Mouse (Mus musculus) forebrain, embryonic 16.5 days (tissue): ENCODE results near the gene Slc12a3. TPM values are rescaled to one million over a fixed set of nuclear protein-coding genes. Genes with fewer than 3 reads are reported as not detected.

Experiments
- ATAC-seq: fragments of 200-750 bp; cut with Nextera tagmentation; 2 replicates; pipeline ENCODE4 v1.8.0; 2017; ENCODE audit warnings: mild to moderate bottlenecking, moderate library complexity
- H3K27ac ChIP-seq: fragments of 300-500 bp; sonication (generic); 2 replicates; pipeline ENCODE4 v1.5.1; 2014; ENCODE audit warnings: low read length, control low read depth
- H3K27me3 ChIP-seq: fragments of 300-500 bp; sonication (generic); replicated peaks from 2 replicates; pipeline ENCODE4 v1.6.1; 2014; ENCODE audit warnings: low read length; ENCODE audit not compliant: control insufficient read depth, insufficient read depth
- H3K36me3 ChIP-seq: fragments of 300-500 bp; sonication (generic); 2 replicates; pipeline ENCODE4 v1.6.1; 2014; ENCODE audit not compliant: control insufficient read depth, insufficient read depth
- H3K4me1 ChIP-seq: fragments of 300-500 bp; sonication (generic); replicated peaks from 2 replicates; pipeline ENCODE4 v1.6.1; 2014; ENCODE audit warnings: low read length; ENCODE audit not compliant: control insufficient read depth, insufficient read depth
- H3K4me2 ChIP-seq: fragments of 300-500 bp; sonication (generic); 2 replicates; pipeline ENCODE4 v1.6.1; 2014; ENCODE audit warnings: mild to moderate bottlenecking, low read length, control low read depth
- H3K4me3 ChIP-seq: fragments of 300-500 bp; sonication (generic); replicated peaks from 2 replicates; pipeline ENCODE4 v1.5.1; 2014; ENCODE audit warnings: mild to moderate bottlenecking, low read length, control low read depth
- H3K9ac ChIP-seq: fragments of 300-500 bp; sonication (generic); replicated peaks from 2 replicates; pipeline ENCODE4 v1.6.1; 2014; ENCODE audit warnings: low read depth, low read length, control low read depth
- H3K9me3 ChIP-seq: fragments of 300-500 bp; sonication (generic); 2 replicates; pipeline ENCODE4 v1.6.1; 2016; ENCODE audit warnings: low read length; ENCODE audit not compliant: control insufficient read depth
- WGBS: fragments of 180-500 bp; shearing (Covaris S2); extraction: QIAGEN DNeasy Blood & Tissue Kit; methylation state at CpG from one replicate; pipeline ENCODE4 v1.1.7; 2014; 5-methylcytosine and 5-hydroxymethylcytosine counted together
- polyA plus RNA-seq: library from polyadenylated mRNA; unstranded; fragments of >200 nt; fragmentation: Nextera tagmentation; extraction: Ambion mirVana; gene quantifications from 2 replicates; pipeline ENCODE4 v1.2.1, GENCODE M21; 2015

Gene Slc12a3
- polyA plus RNA-seq, 1 experiment from 2014 or later: 0.10 TPM

DNA sequence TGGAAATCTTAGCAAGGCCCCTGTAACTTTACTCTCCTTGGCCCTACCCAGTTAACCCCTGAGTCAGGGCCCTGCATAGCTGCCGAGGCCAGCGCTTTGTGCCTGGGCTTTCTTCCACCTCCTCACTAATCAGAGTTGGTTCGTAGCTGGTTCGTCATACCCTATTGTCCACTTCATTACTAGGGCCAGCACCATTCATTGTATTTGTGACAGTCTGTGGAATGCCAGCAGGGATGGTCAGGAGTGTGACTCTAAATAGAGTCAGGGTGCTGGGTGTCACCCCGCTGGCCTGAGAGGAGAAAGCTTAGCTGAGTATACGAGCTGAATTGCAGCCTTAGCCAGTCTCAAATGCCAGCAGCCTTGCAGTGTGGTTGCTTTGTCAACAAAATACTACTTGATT is 31.9 kb upstream of the Slc12a3 start:
- Histone ChIP-seq H3K9me3 (no peaks in the 10 kb centered on the region), H3K27ac (no peak overlapping the region), H3K9ac (no peak overlapping the region), H3K4me1 (peaks cover under 1% of the 10 kb centered on the region; the same call in 1 of the 2 replicates), H3K27me3 (no peaks in the 10 kb centered on the region), H3K4me3 (no peak overlapping the region), H3K4me2 (no peak overlapping the region), H3K36me3 (0 out of 2 replicates have a peak, but pooled peaks cover 3% of the 10 kb centered on the region)
- WGBS: 41% methylated on average over 6 of the region's 6 CpGs
- ATAC-seq: no peak

DNA sequence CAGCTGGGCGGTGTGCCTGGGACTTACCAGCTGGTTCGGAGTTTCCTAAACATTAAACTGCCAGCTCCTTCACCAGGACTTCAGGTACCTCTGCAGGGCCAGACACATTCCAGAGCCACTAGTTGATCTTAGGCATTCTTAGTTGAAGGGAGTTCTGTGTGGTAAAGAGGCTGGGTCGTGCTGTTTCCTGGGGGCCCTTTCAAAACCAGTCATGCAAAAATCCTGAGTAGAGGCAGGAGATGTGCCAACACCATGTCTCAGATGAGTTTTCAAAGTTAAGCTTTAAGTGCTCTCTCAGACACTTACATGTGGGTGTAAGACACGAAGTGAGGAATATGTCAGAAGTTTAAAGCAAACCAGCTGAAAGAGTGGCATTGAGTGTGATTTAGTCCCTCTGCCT is 28.2 kb upstream of the Slc12a3 start:
- Histone ChIP-seq H3K27ac (no peak overlapping the region), H3K27me3 (no peaks in the 10 kb centered on the region), H3K36me3 (peaks cover 13% of the 10 kb centered on the region), H3K4me3 (no peak overlapping the region), H3K4me2 (no peak overlapping the region), H3K9ac (no peak overlapping the region), H3K9me3 (no peaks in the 10 kb centered on the region), H3K4me1 (no peaks in the 10 kb centered on the region)
- WGBS: 59% methylated on average over 4 of the region's 4 CpGs
- no peak for ATAC-seq

DNA sequence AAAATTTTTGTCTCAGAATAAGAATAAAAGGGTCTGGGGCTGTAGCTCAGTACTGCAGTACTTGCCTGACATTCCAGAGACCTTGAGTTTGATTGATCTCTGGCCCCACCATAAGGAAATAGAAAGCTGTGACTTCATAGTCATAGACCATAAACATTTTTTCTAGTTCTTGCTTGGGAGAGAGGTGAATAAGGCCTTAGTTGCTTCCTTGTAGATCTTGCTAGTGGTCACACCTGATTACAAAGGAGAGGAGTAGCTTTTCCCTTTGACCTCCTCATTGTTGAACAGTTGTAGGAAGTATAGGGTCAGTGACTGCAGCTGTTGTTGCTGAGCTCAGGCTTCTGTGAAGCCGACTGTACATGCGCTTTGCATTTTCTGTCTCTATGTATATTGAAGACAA is 24.6 kb upstream of the Slc12a3 start:
- no peaks in the 10 kb centered on the region for H3K27me3 ChIP-seq
- H3K4me3 ChIP-seq: no peak overlapping the region
- H3K9ac ChIP-seq: no peak overlapping the region
- no peak overlapping the region for H3K27ac ChIP-seq
- no peaks in the 10 kb centered on the region for H3K9me3 ChIP-seq
- no peak overlapping the region for H3K4me2 ChIP-seq
- WGBS: 95% methylated on average over 2 of the region's 2 CpGs
- ATAC-seq: no peak
- no peaks in the 10 kb centered on the region for H3K4me1 ChIP-seq
- peaks cover 32% of the 10 kb centered on the region for H3K36me3 ChIP-seq

DNA sequence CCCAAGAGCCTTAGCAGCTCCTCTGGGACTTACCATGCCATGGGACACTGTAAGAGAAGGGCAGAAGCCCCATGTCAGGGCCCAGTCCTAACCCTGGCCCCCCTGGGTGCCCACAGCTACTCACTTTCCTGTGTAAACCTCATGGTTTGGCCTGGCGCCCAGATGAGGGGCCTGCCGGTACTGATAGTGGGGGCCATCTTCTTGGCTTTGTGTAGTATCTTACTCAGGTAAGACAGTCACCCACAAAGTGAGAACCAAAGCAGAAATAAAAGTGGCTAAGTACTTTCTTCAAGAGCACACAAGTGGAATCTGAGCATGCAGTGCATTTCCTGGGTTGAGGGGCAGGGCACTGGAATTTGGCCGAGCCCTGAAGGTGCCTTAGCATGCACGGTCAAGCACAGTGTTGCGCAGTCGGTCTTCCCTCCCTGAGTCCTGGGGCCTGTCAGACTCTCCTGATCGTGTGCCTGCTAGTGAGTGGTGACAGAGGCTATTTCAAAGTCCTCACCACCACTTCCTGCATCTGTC is 21.9 kb upstream of the Slc12a3 start:
- ATAC-seq: no peak
- H3K36me3 ChIP-seq: peaks cover 36% of the 10 kb centered on the region
- no peaks in the 10 kb centered on the region for H3K27me3 ChIP-seq
- no peak overlapping the region for H3K9ac ChIP-seq
- no peaks in the 10 kb centered on the region for H3K4me1 ChIP-seq
- H3K4me3 ChIP-seq: no peak overlapping the region
- H3K27ac ChIP-seq: no peak overlapping the region
- 85% methylated on average over 7 of the region's 7 CpGs for WGBS
- no peak overlapping the region for H3K4me2 ChIP-seq
- no peaks in the 10 kb centered on the region for H3K9me3 ChIP-seq

DNA sequence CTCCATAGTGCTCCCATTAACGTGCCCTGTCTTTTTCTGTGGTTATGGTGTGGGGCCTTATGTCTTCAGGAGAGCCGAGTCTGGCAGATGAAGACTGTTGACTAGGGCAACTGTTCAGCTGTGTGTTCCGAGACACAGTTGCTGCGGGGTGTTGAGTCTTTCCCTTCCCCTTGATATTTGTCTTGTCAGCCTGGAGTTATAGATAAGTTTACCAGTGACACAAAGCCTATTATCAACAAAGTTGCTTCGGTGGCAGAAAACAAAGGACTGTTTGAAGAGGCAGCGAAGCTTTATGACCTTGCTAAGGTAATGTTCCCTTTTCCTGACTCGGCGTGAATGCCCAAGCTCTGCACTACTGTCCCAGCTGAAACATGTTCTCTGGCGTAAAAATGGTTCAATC is 21.3 kb upstream of the Slc12a3 start:
- Histone ChIP-seq H3K9me3 (no peaks in the 10 kb centered on the region), H3K4me1 (no peaks in the 10 kb centered on the region), H3K4me3 (no peak overlapping the region), H3K27me3 (no peaks in the 10 kb centered on the region), H3K27ac (no peak overlapping the region), H3K9ac (no peak overlapping the region), H3K4me2 (no peak overlapping the region), H3K36me3 (peaks cover 32% of the 10 kb centered on the region)
- ATAC-seq: no peak
- 95% methylated on average over 9 of the region's 9 CpGs for WGBS

DNA sequence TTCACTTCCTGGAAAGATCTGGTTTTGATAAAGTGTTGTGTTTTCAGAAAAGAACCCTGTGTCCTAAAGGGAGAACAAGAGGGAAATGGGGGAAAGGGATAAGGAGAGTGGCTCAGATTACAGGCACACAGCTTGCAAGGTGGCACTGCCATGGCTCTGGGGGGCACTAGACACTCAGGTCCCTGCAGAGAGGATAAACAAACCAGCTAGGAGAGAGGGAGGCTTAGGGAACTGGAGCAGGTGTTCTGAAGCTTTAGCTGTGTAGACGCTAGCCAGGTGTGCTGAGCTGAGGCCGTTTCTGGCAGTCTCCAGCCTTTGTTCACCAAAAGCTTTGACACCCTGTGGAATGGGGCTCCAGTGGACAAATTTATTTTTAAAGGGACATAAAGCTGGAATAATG is 14.9 kb upstream of the Slc12a3 start:
- Histone ChIP-seq H3K4me3 (no peak overlapping the region), H3K4me1 (no peaks in the 10 kb centered on the region), H3K27me3 (no peaks in the 10 kb centered on the region), H3K4me2 (no peak overlapping the region), H3K36me3 (peaks cover 7% of the 10 kb centered on the region), H3K9me3 (no peaks in the 10 kb centered on the region), H3K9ac (no peak overlapping the region), H3K27ac (no peak overlapping the region)
- WGBS: 81% methylated on average over 2 of the region's 2 CpGs
- no peak for ATAC-seq

DNA sequence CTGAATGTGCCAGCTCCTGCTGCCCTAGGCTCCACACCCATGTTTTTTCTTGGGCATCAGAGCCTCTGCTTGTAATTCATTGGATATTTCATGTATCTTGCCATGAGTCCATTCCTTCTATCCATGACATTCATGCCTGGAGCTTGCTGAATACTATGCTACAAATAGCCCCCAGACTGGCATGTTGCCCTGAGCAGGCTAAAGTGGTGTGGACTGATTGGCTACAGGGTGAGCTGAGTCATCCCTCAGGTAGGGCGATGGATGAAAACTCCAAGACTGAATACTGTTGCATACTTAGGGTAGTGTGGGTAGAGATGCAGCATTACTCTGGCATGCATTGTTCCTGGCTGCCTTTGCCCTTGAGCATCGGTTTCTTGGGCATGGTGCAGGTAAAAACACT is 11.8 kb upstream of the Slc12a3 start:
- no peaks in the 10 kb centered on the region for H3K9me3 ChIP-seq
- H3K4me2 ChIP-seq: no peak overlapping the region
- H3K4me3 ChIP-seq: no peak overlapping the region
- H3K27me3 ChIP-seq: no peaks in the 10 kb centered on the region
- no peaks in the 10 kb centered on the region; the same call in 1 of the 2 replicates for H3K36me3 ChIP-seq
- H3K27ac ChIP-seq: no peak overlapping the region
- no peak for ATAC-seq
- H3K4me1 ChIP-seq: no peaks in the 10 kb centered on the region
- no peak overlapping the region for H3K9ac ChIP-seq
- 93% methylated on average over 2 of the region's 2 CpGs for WGBS

DNA sequence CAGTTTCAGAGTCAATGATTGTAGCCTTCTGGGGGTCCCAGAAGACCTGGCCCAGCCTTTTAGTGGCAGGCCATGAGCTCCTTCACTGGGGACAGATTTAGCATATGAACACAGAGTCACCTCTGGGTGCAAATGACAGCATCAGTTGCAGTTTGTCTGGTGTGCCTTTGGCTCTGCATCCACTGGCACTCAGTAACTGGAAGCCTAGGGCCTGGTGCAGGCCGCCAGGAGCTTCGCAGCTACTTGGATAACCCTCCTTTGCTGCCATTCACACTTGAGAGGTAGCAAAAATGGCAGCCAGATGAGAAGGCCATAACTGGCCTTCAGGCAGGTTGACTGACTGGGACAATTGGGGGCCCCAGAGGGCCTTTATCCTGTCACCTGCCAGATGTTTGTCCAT is 11.3 kb upstream of the Slc12a3 start:
- Histone ChIP-seq H3K4me2 (no peak overlapping the region), H3K4me1 (no peaks in the 10 kb centered on the region), H3K27me3 (no peaks in the 10 kb centered on the region), H3K36me3 (no peaks in the 10 kb centered on the region; the same call in 1 of the 2 replicates), H3K4me3 (no peak overlapping the region), H3K27ac (no peak overlapping the region), H3K9me3 (no peaks in the 10 kb centered on the region), H3K9ac (no peak overlapping the region)
- no peak for ATAC-seq
- WGBS: 100% methylated on average over 2 of the region's 2 CpGs

DNA sequence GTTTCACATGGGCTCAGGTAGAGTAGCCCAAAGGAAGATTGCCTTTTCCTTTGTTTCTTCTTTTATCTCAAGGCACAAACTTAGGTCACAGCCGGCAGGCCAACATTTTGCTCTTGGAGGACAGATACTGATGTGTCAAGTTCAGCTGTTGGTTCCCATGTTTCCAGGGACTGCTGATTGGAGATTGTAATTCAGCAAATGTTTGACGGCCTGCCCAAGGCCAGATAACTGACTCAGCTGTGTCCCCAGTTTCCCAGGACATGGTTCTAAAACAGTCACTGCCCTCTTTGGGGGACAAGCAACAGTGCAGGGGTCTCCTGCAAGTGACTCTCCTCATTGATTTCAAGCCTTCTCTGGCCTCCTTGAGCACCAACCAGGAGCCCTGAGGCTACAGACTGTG is 9.0 kb upstream of the Slc12a3 start:
- H3K36me3 ChIP-seq: no peaks in the 10 kb centered on the region; the same call in 1 of the 2 replicates
- 90% methylated on average over 2 of the region's 2 CpGs for WGBS

DNA sequence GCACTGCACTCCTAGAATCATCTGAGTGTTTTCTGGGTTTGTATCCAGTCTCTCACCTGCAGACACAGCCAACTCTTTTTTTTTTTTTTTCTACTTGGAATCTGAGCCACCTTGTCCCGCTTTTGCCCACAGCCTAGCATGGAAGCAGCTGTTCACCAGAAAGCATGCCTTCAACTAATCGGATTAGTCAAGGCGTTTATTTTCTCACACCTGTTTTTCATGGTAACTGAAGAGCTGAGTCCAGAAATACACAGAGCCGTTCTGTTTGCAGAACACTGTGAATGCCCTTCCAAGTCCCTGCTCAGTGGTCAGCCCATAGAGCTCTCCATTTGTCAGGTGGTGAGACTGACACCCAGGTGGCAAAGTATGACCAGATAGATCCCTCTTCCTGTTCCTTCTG is 6.9 kb upstream of the Slc12a3 start:
- H3K27me3 ChIP-seq: no peaks in the 10 kb centered on the region
- no peak overlapping the region for H3K27ac ChIP-seq
- ATAC-seq: no peak
- H3K36me3 ChIP-seq: no peaks in the 10 kb centered on the region
- no peak overlapping the region for H3K9ac ChIP-seq
- H3K4me1 ChIP-seq: no peaks in the 10 kb centered on the region
- 75% methylated on average over 4 of the region's 4 CpGs for WGBS
- no peak overlapping the region for H3K4me3 ChIP-seq
- H3K9me3 ChIP-seq: no peaks in the 10 kb centered on the region
- H3K4me2 ChIP-seq: no peak overlapping the region

More for the DNA sequence above, 9.0 kb upstream of the Slc12a3 start:
- Histone ChIP-seq H3K9me3 (no peaks in the 10 kb centered on the region), H3K9ac (no peak overlapping the region), H3K4me3 (no peak overlapping the region), H3K27ac (no peak overlapping the region), H3K4me2 (no peak overlapping the region), H3K4me1 (no peaks in the 10 kb centered on the region), H3K27me3 (no peaks in the 10 kb centered on the region)
- ATAC-seq: no peak
